ENCODE assay signal across 8 mouse cellular contexts in the genomic region with DNA sequence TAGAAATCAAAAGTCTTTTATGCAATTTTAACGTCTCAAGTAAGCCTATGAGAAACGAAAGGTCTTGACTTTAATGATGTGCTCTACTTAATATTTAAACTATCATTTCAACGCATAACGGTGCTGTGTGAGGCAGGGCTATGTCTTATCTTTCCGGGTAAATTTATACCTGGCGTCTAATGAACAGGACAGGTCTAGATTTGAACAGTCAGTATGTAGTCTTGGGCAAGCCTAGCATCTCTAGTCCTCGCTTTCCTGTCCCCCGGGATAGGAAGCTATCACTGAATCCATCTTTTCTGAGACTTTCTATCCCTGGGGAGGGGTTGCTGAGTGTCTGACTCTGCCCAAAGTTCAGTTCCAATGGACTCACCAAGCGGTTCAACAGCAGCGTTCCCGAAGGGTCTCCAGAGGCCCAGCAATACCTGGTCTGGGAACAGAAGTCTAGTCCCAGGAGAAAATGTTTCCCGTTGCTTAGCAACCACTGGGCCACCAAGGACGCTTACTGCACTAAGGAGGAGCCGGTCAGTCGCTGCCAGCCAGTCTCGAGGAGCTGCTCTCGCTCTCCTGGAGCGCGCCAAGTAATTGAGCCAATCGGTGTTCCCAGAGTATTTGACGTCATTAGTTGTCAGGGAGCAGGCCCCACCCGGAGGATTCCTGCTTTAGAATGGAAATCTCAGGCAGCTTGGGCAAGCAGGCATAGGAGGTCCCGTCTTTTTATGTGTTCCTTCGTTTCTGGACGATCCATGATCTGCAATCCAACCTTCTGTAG. TPM values are rescaled to one million over a fixed set of nuclear protein-coding genes. Genes with fewer than 3 reads are reported as not detected.
DNase-seq lines count a peak whose midpoint lies in the region; ATAC-seq and TF ChIP-seq lines count a peak whose summit lies in the region.

TSS of gene Dnah6 (minus strand) at position 463 of the 769 bp plus-strand sequence.

- H3K36me3 ChIP-seq in ES-Bruce4 (ENCODE audit: control insufficient read depth, insufficient read depth, low read length, poor library complexity, severe bottlenecking): no peaks in the 10 kb centered on the region
- H3K36me3 ChIP-seq in forebrain, embryonic 16.5 days (ENCODE audit: control insufficient read depth, insufficient read depth): no peaks in the 10 kb centered on the region
- H3K36me3 ChIP-seq in neural tube, embryonic 14.5 days (ENCODE audit: control insufficient read depth, insufficient read depth, low read length): no peaks in the 10 kb centered on the region
- no peaks in the 10 kb centered on the region for H3K36me3 ChIP-seq in testis, adult 2 months (ENCODE audit: control insufficient read depth, insufficient read depth, low read length)

- H3K4me3 ChIP-seq in ES-Bruce4 (ENCODE audit: low read depth, low read length): peak within 1 kb of the TSS; percentile 31
- peak within 1 kb of the TSS; percentile 46 for H3K4me3 ChIP-seq in forebrain, embryonic 16.5 days (replicated peaks; ENCODE audit: low read length)
- peak within 1 kb of the TSS; percentile 37 for H3K4me3 ChIP-seq in neural tube, embryonic 14.5 days (ENCODE audit: low read depth, low read length)
- peak within 1 kb of the TSS; percentile 94 for H3K4me3 ChIP-seq in testis, adult 2 months (ENCODE audit: control insufficient read depth, low read depth, low read length)

- peak; percentile 100 for ATAC-seq in forebrain, embryonic 16.5 days
- ATAC-seq in neural tube, embryonic 14.5 days (ENCODE audit: low read depth): peak; percentile 100

- H3K4me2 ChIP-seq in forebrain, embryonic 16.5 days (ENCODE audit: low read length): peak within 1 kb of the TSS; percentile 71
- H3K4me2 ChIP-seq in neural tube, embryonic 14.5 days (ENCODE audit: low read depth, low read length): peak within 1 kb of the TSS; percentile 61

- no peak for TF ChIP-seq POLR2A in ES-Bruce4 (IDR thresholded peaks at IDR 0.05; ENCODE audit: insufficient read depth, low read length)
- peak; percentile 58; the same call in 1 of the 2 replicates for TF ChIP-seq POLR2A in testis, adult 2 months (IDR thresholded peaks at IDR 0.05; ENCODE audit: control insufficient read depth, low read depth, low read length)

- intact Hi-C loops in heart, postnatal 36 days (cut with DNase I): loop anchor here (10.0 kb wide), 2 partner anchors 367 to 577 kb away; no protein-coding TSS in a partner anchor

- no peaks in the 10 kb centered on the region for H3K4me1 ChIP-seq in ES-Bruce4 (ENCODE audit: control insufficient read depth, insufficient read depth, low read length)
- peaks cover 8% of the 10 kb centered on the region for H3K4me1 ChIP-seq in forebrain, embryonic 16.5 days (replicated peaks; ENCODE audit: control insufficient read depth, insufficient read depth, low read length)
- H3K4me1 ChIP-seq in neural tube, embryonic 14.5 days (ENCODE audit: control insufficient read depth, insufficient read depth, low read length): peaks cover 3% of the 10 kb centered on the region; the same call in 1 of the 2 replicates
- H3K4me1 ChIP-seq in testis, adult 2 months (ENCODE audit: control insufficient read depth, insufficient read depth, low read length): peaks cover 14% of the 10 kb centered on the region

- no peak for TF ChIP-seq EP300 in ES-Bruce4 (IDR thresholded peaks at IDR 0.05; ENCODE audit: insufficient read depth, low read depth, low read length)

- H3K27me3 ChIP-seq in ES-Bruce4 (ENCODE audit: control insufficient read depth, insufficient read depth, low read length, poor library complexity, severe bottlenecking): no peaks in the 10 kb centered on the region
- no peaks in the 10 kb centered on the region for H3K27me3 ChIP-seq in forebrain, embryonic 16.5 days (replicated peaks; ENCODE audit: control insufficient read depth, insufficient read depth, low read length)
- no peaks in the 10 kb centered on the region for H3K27me3 ChIP-seq in neural tube, embryonic 14.5 days (ENCODE audit: control insufficient read depth, insufficient read depth, low read length)
- H3K27me3 ChIP-seq in testis, adult 2 months (ENCODE audit: control insufficient read depth, insufficient read depth, low read length): no peaks in the 10 kb centered on the region

- DNase-seq in cerebellum, adult 11 months: peak; percentile 84
- peak; percentile 79 to 85 for DNase-seq in heart, postnatal 36 days
- peak; percentile 88 to 94 for DNase-seq in layer of hippocampus, adult 18-20 months (ENCODE audit: low spot score in 2 of 2)
- DNase-seq in lung, adult 18-20 months: peak; percentile 93 to 96

- 0 out of 2 replicates have a peak within 1 kb of the TSS, but pooled peaks have one; percentile 11 for H3K9ac ChIP-seq in ES-Bruce4 (ENCODE audit: low read depth, poor library complexity, severe bottlenecking)
- peak within 1 kb of the TSS; percentile 53 for H3K9ac ChIP-seq in forebrain, embryonic 16.5 days (replicated peaks; ENCODE audit: low read depth, low read length)
- peak within 1 kb of the TSS; percentile 51 for H3K9ac ChIP-seq in neural tube, embryonic 14.5 days (replicated peaks; ENCODE audit: low read depth, low read length)

- peaks cover 6% of the 10 kb centered on the region for H3K9me3 ChIP-seq in ES-Bruce4 (replicated peaks; ENCODE audit: control insufficient read depth, insufficient read depth, low read length, poor library complexity, severe bottlenecking)
- H3K9me3 ChIP-seq in forebrain, embryonic 16.5 days (ENCODE audit: control insufficient read depth, low read length): no peaks in the 10 kb centered on the region
- H3K9me3 ChIP-seq in neural tube, embryonic 14.5 days (ENCODE audit: control insufficient read depth, low read length): no peaks in the 10 kb centered on the region

- WGBS in forebrain, embryonic 16.5 days: 30% methylated on average over 25 of the region's 25 CpGs
- WGBS in neural tube, embryonic 14.5 days: 37% methylated on average over 25 of the region's 25 CpGs

- no peak for TF ChIP-seq CTCF in ES-Bruce4 (IDR thresholded peaks at IDR 0.05; ENCODE audit: low read depth, low read length)
- no peak for TF ChIP-seq CTCF in testis, adult 2 months (IDR thresholded peaks at IDR 0.05; ENCODE audit: control insufficient read depth, insufficient read depth, insufficient replicate concordance, low read depth, low read length)

- no peak within 1 kb of the TSS for H3K27ac ChIP-seq in ES-Bruce4 (ENCODE audit: insufficient read depth, low read length)
- H3K27ac ChIP-seq in forebrain, embryonic 16.5 days (ENCODE audit: low read length): peak within 1 kb of the TSS; percentile 29
- H3K27ac ChIP-seq in neural tube, embryonic 14.5 days (ENCODE audit: low read depth, low read length): peak within 1 kb of the TSS; percentile 70
- H3K27ac ChIP-seq in testis, adult 2 months (ENCODE audit: control insufficient read depth, insufficient read depth, low read depth, low read length): peak within 1 kb of the TSS; percentile 80

RNA-seq across cellular contexts. Expression of gene Dnah6, which starts in this region (rescaled TPM):
- polyA plus RNA-seq in ES-Bruce4 (2011; ENCODE audit: insufficient read depth, insufficient read length, low read depth, missing spikeins): not detected in 2 replicates
- polyA plus RNA-seq in forebrain, embryonic 16.5 days (2015; fragmentation: Nextera tagmentation; extraction: Ambion mirVana): 0.20 and 0.23 TPM in 2 replicates
- under 1 TPM; 0.08 to 0.11 TPM for total RNA-seq in heart, postnatal 36 days (2021)
- 1 to 10 TPM in 1 of 2 experiments, under 1 TPM in 1; 0.76 to 1.1 TPM for total RNA-seq in layer of hippocampus, adult 18-20 months (2021)
- polyA plus RNA-seq in neural tube, embryonic 14.5 days (2014; fragmentation: Nextera tagmentation; extraction: Ambion mirVana): 0.20 and 0.22 TPM in 2 replicates
- polyA plus RNA-seq in testis, adult 2 months (2012; rRNA removed): 9.0 and 9.9 TPM in 2 replicates

Comparison
In these comparisons a context has a peak if more than half of its experiments do, and no peak if none do; other contexts are left out.
1. Peak in ATAC-seq, H3K4me3 ChIP-seq, H3K27ac ChIP-seq, H3K9ac ChIP-seq and H3K4me2 ChIP-seq in forebrain, embryonic 16.5 days; RNA of the gene not detected or under 1 TPM.
2. Peak in DNase-seq in heart, postnatal 36 days; RNA of the gene not detected or under 1 TPM.
3. Peak in ATAC-seq, H3K4me3 ChIP-seq, H3K27ac ChIP-seq, H3K9ac ChIP-seq and H3K4me2 ChIP-seq in neural tube, embryonic 14.5 days; RNA of the gene not detected or under 1 TPM.
4. H3K4me3 ChIP-seq: peak in every context shown above with its lines; median percentile 94 in testis, adult 2 months; 46 in forebrain, embryonic 16.5 days; 37 in neural tube, embryonic 14.5 days; 31 in ES-Bruce4.